Mouse (Mus musculus) G1E-ER4 (cell line): ENCODE data around the gene Hist1h4n. TPM values are rescaled to one million over a fixed set of nuclear protein-coding genes. Genes with fewer than 3 reads are reported as not detected.
"Not testable (repeated sequence)": the region's sequence is repeated elsewhere in the genome, so short reads cannot be mapped to it uniquely, and the experiment has no call there.

Source experiments
- GATA1 ChIP-seq: IDR thresholded peaks from one replicate; pipeline ENCODE4 v1.8.0; 2012; ENCODE audit warnings: low read length, inconsistent platforms
- polyA plus RNA-seq: library from polyadenylated mRNA; stranded (reverse); fragments of >175 nt; gene quantifications from 2 replicates; pipeline ENCODE4 v1.2.3, GENCODE M21; 2012

Hist1h4n gene
- polyA plus RNA-seq: 16.6 and 26.1 TPM in 2 replicates

DNA sequence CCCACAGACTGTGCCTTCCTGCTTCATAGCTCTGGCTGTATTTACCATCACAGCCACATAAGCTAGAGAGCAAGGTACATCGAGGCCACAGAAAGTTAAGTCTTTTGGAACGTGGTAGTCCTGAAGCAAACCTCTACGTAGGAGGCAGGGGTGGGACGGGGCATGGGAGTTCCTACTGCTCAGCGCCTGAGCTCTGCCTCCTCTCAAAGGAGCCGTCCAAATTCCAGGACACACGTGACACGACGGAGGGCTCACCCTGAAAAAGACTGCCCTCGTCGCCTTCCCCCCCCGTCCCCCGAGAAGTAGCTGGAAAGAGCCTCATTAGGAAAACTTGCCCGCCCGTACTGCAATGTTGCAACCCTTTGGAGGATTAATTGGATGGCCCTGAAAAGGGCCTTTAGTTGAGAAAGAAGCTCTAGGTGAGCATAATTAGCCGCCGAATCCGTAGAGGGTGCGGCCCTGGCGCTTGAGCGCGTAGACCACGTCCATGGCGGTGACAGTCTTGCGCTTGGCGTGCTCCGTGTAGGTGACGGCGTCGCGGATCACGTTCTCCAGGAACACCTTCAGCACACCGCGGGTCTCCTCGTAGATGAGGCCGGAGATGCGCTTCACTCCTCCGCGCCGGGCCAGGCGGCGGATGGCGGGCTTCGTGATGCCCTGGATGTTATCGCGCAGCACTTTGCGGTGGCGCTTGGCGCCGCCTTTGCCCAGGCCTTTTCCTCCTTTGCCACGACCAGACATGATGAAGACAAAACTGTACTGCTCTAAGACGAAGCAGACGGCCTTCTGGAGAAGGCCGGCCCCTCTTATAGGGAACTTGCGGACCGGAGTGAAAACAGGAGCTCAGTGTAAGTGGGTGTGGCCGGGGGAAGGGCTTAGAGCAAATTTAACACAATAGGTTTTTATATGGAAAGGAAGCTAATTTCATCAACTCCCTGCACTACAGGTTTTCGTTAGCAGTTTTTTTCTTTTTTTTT, at the start of gene Hist1h4n:
Gene Hist1h4n, minus strand, starts transcription at position 779 of the 977 bp plus-strand sequence.
- TF ChIP-seq GATA1: not testable (repeated sequence)

DNA sequence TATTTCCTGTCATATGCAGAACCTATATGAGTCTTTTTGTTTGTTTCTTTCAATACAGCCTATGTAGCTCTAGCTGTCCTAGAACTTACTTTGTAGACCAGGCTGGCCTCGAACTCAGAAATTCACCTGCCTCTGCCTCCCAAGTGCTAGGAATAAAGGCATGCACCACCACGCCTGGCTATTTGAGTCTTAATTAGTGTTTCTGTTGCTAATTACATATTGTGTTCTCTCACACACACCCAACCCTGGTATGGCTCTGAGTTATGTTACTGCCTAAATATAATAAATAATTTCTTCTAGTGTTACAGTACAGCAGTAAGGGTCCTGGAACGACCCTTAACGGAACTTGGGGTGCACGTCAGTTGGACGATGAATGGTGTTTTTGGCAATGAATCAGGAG, 48.7 kb upstream of the Hist1h4n start:
- no peak for TF ChIP-seq GATA1

- no peak for TF ChIP-seq GATA1
These were observed 29.6 kb upstream of the Hist1h4n start for GRCm38 (mm10) chr13:21861608-21862007.

DNA sequence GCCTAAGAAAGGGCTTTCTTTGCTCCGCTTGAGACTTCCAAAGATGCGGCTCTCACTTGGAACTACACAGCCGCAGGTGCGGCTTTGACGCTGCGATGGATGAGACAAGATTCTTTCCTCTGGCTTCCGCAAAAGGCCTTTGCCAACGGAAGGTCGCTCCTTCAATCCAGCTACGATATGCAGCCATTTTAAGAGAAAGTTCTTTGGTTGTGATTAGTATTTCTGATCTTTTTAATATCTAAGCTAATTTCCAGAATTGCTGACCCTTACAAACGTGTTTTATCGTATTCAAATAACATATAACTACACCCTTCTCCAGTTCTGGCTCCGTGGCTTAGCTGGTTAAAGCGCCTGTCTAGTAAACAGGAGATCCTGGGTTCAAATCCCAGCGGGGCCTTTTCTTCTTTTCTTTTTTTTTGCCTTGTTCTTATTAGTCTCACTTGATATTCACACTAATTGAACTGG, 23.7 kb upstream of the Hist1h4n start:
- TF ChIP-seq GATA1: no peak

DNA sequence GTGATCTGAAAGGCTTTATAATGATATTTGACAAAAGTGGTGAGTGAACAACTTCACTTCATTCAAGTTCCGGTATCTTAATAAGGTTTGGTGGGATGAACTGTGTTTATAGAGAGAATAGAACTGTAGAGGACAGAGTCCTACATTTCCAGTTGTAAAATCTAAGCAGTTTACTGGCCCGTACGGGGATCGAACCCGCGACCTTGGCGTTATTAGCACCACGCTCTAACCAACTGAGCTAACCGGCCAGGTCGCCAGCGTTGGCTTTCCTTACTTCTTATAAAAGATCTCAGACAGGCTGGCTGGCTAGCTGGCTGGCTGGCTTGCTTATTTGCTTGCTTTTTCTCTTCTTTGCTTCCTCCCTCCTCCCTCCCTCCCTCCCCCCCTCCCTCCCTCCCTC, 23.1 kb upstream of the Hist1h4n start:
- TF ChIP-seq GATA1: no peak

GRCm38 (mm10) chr13:21852215-21852945, 20.4 kb upstream of the Hist1h4n start:
- TF ChIP-seq GATA1: no peak

DNA sequence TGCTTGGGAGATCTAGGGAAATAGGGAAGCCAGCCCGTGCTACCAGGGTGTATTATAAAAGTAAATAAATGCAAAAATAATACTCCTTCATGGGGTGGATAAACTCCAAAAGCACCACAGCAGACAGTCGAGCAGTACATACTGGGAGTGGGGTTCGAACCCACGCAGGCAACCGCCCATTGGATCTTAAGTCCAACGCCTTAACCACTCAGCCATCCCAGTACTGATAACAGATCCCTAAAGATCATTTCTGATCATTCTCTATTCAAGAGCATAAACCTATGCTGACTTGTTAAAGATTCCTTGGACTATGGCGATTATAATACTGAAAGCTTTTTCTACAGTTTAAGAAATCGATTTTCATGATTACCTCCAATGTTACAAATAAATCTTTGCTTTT, 15.9 kb upstream of the Hist1h4n start:
- TF ChIP-seq GATA1: no peak

DNA sequence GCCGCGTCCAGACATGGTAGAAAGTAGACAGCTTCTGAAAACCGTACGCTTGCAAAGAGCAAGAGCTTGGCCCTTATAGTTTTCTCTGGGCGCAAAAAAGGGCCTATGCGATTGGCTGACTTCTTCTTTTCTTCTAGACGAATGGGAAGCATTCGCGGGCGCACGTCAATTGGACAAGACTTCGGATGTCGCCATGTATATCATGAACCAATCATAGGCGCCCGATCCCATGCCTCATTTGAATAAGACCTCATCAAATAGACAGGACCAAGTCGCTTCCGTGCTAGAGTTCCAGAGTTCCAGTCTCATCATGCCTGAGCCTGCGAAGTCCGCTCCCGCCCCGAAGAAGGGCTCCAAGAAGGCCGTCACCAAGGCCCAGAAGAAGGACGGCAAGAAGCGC, 1.5 kb upstream of the Hist1h4n start, which contains the start of the genes Hist1h2ap and Hist1h2br:
Gene Hist1h2ap, minus strand, starts transcription at position 47 of the 400 bp plus-strand sequence.
Gene Hist1h2br, plus strand, starts transcription at position 283 of the 400 bp plus-strand sequence.
- not testable (repeated sequence) for TF ChIP-seq GATA1

GRCm38 (mm10) chr13:21830344-21830743, 1.7 kb downstream of the Hist1h4n start:
- TF ChIP-seq GATA1: no peak

GRCm38 (mm10) chr13:21828511-21828910, 3.5 kb downstream of the Hist1h4n start:
- no peak for TF ChIP-seq GATA1

- TF ChIP-seq GATA1: not testable (repeated sequence)
These were observed 20.5 kb downstream of the Hist1h4n start, which contains the start of gene Hist1h4m for GRCm38 (mm10) chr13:21811539-21811938. TSS of gene Hist1h4m (plus strand) at chr13:21811746.

DNA sequence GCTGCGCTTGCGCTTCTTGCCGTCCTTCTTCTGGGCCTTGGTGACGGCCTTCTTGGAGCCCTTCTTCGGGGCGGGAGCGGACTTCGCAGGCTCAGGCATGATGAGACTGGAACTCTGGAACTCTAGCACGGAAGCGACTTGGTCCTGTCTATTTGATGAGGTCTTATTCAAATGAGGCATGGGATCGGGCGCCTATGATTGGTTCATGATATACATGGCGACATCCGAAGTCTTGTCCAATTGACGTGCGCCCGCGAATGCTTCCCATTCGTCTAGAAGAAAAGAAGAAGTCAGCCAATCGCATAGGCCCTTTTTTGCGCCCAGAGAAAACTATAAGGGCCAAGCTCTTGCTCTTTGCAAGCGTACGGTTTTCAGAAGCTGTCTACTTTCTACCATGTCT, 21.9 kb downstream of the Hist1h4n start, which contains the start of the genes Hist1h2bq and Hist1h2ao:
Gene Hist1h2bq, minus strand, starts transcription at position 125 of the 400 bp plus-strand sequence.
Gene Hist1h2ao, plus strand, starts transcription at position 393 of the 400 bp plus-strand sequence.
- not testable (repeated sequence) for TF ChIP-seq GATA1

DNA sequence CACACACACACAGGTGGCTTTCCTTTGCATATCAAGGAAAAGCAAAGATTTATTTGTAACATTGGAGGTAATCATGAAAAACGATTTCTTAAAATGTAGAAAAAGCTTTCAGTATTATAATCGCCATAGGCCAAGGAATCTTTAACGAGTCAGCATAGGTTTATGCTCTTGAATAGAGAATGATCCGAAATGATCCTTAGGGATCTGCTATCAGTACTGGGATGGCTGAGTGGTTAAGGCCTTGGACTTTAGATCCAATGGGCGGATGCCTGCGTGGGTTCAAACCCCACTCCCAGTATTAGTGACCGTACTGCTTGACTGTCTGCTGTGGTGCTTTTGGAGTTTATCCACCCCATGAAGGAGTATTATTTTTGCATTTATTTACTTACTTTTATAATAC, 36.4 kb downstream of the Hist1h4n start:
- TF ChIP-seq GATA1: no peak

- TF ChIP-seq GATA1: no peak
These were observed 41.3 kb downstream of the Hist1h4n start for GRCm38 (mm10) chr13:21790601-21791283.

- TF ChIP-seq GATA1: no peak
These were observed 42.1 kb downstream of the Hist1h4n start for GRCm38 (mm10) chr13:21789925-21790324.
